Mouse (Mus musculus) G1E (cell line): ENCODE results near the gene Ppp1r9a. TPM values are rescaled to one million over a fixed set of nuclear protein-coding genes. Genes with fewer than 3 reads are reported as not detected.

Experiments used
- ATAC-seq: 2 replicates; pipeline ENCODE4 v1.8.0; 2016; ENCODE audit warnings: mild to moderate bottlenecking; ENCODE audit not compliant: insufficient number of reproducible peaks, poor library complexity, low FRiP score, severe bottlenecking; ENCODE audit errors: extremely low read depth
- DNase-seq: peaks from one replicate; pipeline ENCODE4 v3.0.0; 2012; ENCODE audit warnings: low spot score
- H3K27me3 ChIP-seq: 2 replicates; pipeline ENCODE4 v1.6.1; 2012; ENCODE audit warnings: mild to moderate bottlenecking, low read length, inconsistent platforms; ENCODE audit not compliant: insufficient read depth
- H3K36me3 ChIP-seq: replicated peaks from 2 replicates; pipeline ENCODE3; 2012; ENCODE audit warnings: mild to moderate bottlenecking, inconsistent platforms
- H3K4me1 ChIP-seq: 2 replicates; pipeline ENCODE4 v1.6.1; 2012; ENCODE audit warnings: low read depth, low read length, inconsistent platforms, mixed read lengths; ENCODE audit not compliant: insufficient read depth
- H3K4me3 ChIP-seq: 2 replicates; pipeline ENCODE4 v1.5.1; 2012; ENCODE audit warnings: low read depth, mild to moderate bottlenecking, inconsistent platforms, low read length, moderate library complexity, mixed read lengths
- H3K9me3 ChIP-seq: replicated peaks from 2 replicates; pipeline ENCODE4 v1.6.1; 2012; ENCODE audit warnings: inconsistent platforms
- CTCF ChIP-seq: IDR thresholded peaks from 2 replicates; pipeline ENCODE4 v1.5.1; 2012; ENCODE audit warnings: low read depth, low read length, inconsistent platforms, mixed read lengths
- GATA1 ChIP-seq: IDR thresholded peaks from 2 replicates; pipeline ENCODE4 v1.6.1; 2012; ENCODE audit warnings: borderline replicate concordance, low read length, inconsistent platforms, mixed read lengths
- GATA2 ChIP-seq: IDR thresholded peaks from 2 replicates; pipeline ENCODE4 v1.6.1; 2012; ENCODE audit warnings: low read depth, low read length, inconsistent platforms, borderline replicate concordance
- POLR2AphosphoS5 ChIP-seq: IDR thresholded peaks from 2 replicates; pipeline ENCODE4 v1.6.1; 2012; ENCODE audit warnings: low read depth, low read length, inconsistent platforms; ENCODE audit not compliant: insufficient replicate concordance
- TAL1 ChIP-seq: conservative IDR thresholded peaks from 2 replicates; pipeline ENCODE4 v1.6.1; 2012; ENCODE audit warnings: low read depth, low read length, inconsistent platforms, mixed read lengths
- polyA plus RNA-seq: library from polyadenylated mRNA; stranded (reverse); fragments of >175 nt; gene quantifications from 2 replicates; pipeline ENCODE4 v1.2.3, GENCODE M21; 2012
- total RNA-seq, 2 experiments: library from RNA; stranded (forward) in 1 of 2; stranded (reverse) in 1 of 2; fragments of 200-1000 nt in 1 of 2; fragments of >200 nt in 1 of 2; fragmentation: Nextera tagmentation in 1 of 2; gene quantifications; 2 replicates each; pipeline ENCODE4 v1.2.3; 2014 to 2017

Gene Ppp1r9a
- total and polyA plus RNA-seq, 3 experiments = 0.01 to 0.33 TPM; not detected in 1

- H3K9me3 ChIP-seq = no peaks in the 10 kb centered on the region
- TF ChIP-seq GATA1 = no peak
- TF ChIP-seq POLR2AphosphoS5 = no peak
- no peak for TF ChIP-seq TAL1
- no peak for TF ChIP-seq GATA2
- no peak for TF ChIP-seq CTCF
- no peak overlapping the region for H3K4me3 ChIP-seq
- no peaks in the 10 kb centered on the region for H3K4me1 ChIP-seq
- H3K27me3 ChIP-seq = peaks cover 4% of the 10 kb centered on the region
- no peak for DNase-seq
- H3K36me3 ChIP-seq = no peaks in the 10 kb centered on the region
- no peak for ATAC-seq
Measured at GRCm38 (mm10) chr6:5017945-5018511, 115.3 kb downstream of the Ppp1r9a start.

DNA sequence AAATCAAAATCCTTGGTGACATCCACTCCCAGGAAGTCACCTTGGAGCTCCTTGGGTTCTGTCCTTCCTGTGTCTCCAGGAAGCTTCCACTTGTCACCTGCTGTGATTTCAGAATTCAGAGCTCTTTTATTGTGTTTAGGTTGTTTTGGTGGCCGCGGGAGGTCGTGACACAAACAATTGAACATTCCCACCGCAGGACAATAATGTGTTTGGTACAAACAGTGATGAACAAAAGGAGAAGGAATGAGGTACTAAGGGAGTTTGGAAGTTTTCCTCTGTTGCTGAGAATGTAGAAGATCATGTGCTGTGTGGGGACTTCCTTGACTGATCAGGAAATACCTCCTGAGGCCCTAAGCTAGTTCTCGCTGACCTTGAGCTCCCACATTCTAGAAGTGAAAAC lies 116.5 kb downstream of the Ppp1r9a start:
- DNase-seq (no peak), ATAC-seq (no peak)
- Histone ChIP-seq H3K4me3 (no peak overlapping the region), H3K36me3 (no peaks in the 10 kb centered on the region), H3K27me3 (peaks cover 4% of the 10 kb centered on the region), H3K4me1 (no peaks in the 10 kb centered on the region), H3K9me3 (no peaks in the 10 kb centered on the region)
- no peak for TF ChIP-seq GATA1

DNA sequence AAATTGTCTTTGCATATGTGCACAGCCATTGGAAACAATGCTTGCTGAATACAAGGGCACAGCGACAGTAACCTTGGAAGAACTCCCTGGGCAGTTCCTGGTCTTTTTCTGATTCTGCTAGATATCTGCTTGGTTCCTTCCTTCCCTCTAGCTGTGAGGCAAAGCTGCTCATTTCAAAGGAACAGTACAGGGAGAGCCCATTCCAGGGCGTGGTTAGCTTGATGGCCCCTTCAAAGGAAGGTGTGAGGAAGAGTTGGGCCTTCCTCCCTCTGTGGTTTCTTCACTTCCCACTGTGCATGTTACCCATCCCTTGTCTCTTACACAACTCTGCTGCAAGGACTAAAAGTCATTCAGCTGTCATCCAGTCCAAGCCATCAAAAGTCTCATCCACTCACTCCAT lies 117.3 kb downstream of the Ppp1r9a start:
- no peak for ATAC-seq
- no peak for DNase-seq
- H3K27me3 ChIP-seq = peaks cover 2% of the 10 kb centered on the region; the same call in 1 of the 2 replicates
- no peaks in the 10 kb centered on the region for H3K36me3 ChIP-seq
- H3K4me3 ChIP-seq = no peak overlapping the region
- H3K4me1 ChIP-seq = no peaks in the 10 kb centered on the region
- TF ChIP-seq GATA1 = no peak
- TF ChIP-seq CTCF = no peak
- no peak for TF ChIP-seq POLR2AphosphoS5
- no peak for TF ChIP-seq TAL1
- no peaks in the 10 kb centered on the region for H3K9me3 ChIP-seq

DNA sequence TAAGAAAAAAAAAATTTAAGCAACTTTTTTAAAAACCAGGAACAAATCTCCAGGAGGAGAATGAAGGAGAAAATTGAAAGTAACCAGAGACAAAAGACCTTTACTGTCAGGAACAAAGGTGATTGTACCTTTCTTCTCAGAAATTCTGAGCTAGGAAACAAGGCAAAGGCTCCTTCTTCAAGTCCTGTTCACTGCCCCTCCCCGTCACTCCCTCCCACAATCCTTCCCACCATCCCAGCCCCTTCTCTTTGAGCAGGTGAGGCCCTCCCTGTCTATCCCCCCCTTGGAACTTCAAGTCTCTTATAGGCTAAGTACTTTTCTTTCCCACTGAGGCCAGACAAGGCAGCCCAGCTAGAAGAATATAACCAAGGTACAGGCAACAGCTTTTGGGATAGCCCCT lies 117.8 kb downstream of the Ppp1r9a start:
- Histone ChIP-seq H3K9me3 (no peaks in the 10 kb centered on the region), H3K4me3 (no peak overlapping the region), H3K4me1 (no peaks in the 10 kb centered on the region), H3K36me3 (no peaks in the 10 kb centered on the region), H3K27me3 (peaks cover 2% of the 10 kb centered on the region; the same call in 1 of the 2 replicates)
- no peak for TF ChIP-seq TAL1
- TF ChIP-seq GATA2 = no peak
- DNase-seq (no peak), ATAC-seq (no peak)

GRCm38 (mm10) chr6:5022677-5023076 lies 120.0 kb downstream of the Ppp1r9a start:
- no peaks in the 10 kb centered on the region for H3K4me1 ChIP-seq
- no peak for DNase-seq

GRCm38 (mm10) chr6:5024893-5025292 lies 122.2 kb downstream of the Ppp1r9a start:
- no peaks in the 10 kb centered on the region for H3K4me1 ChIP-seq
- ATAC-seq = no peak
- no peaks in the 10 kb centered on the region for H3K9me3 ChIP-seq
- peaks cover 26% of the 10 kb centered on the region for H3K27me3 ChIP-seq
- H3K4me3 ChIP-seq = no peak overlapping the region
- TF ChIP-seq TAL1 (no peak), GATA1 (no peak), GATA2 (no peak), CTCF (no peak), POLR2AphosphoS5 (no peak)
- no peaks in the 10 kb centered on the region for H3K36me3 ChIP-seq
- DNase-seq = no peak

More at GRCm38 (mm10) chr6:5022677-5023076, 120.0 kb downstream of the Ppp1r9a start:
- Histone ChIP-seq H3K36me3 (no peaks in the 10 kb centered on the region), H3K4me3 (no peak overlapping the region), H3K9me3 (no peaks in the 10 kb centered on the region), H3K27me3 (peaks cover 14% of the 10 kb centered on the region)
- TF ChIP-seq GATA1 = no peak
- no peak for TF ChIP-seq POLR2AphosphoS5
- TF ChIP-seq GATA2 = no peak
- TF ChIP-seq CTCF = no peak
- no peak for TF ChIP-seq TAL1
- ATAC-seq = no peak

DNA sequence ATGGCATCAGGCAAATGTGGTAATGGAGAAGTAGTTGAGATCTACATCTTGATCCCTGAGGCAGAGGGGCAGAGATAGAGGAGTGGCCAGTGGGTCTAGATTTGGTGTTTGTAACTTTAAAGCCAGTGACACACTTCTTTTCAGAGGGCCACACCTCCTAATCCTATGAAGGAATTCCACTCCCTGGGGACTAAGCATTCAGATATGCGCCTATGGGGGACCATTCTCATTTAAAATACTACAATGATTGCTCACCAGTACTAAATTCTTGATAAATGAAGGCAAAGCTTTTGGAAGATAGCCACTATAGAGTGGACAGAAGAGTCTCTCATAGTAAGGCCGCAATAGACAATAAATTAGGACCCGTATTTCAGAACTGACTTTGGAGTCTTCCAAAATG lies 124.1 kb downstream of the Ppp1r9a start:
- Histone ChIP-seq H3K9me3 (no peaks in the 10 kb centered on the region), H3K4me3 (no peak overlapping the region), H3K4me1 (no peaks in the 10 kb centered on the region), H3K27me3 (peaks cover 34% of the 10 kb centered on the region), H3K36me3 (no peaks in the 10 kb centered on the region)
- no peak for DNase-seq
- TF ChIP-seq POLR2AphosphoS5 = no peak
- TF ChIP-seq GATA1 = no peak
- no peak for TF ChIP-seq TAL1
- no peak for TF ChIP-seq GATA2
- no peak for TF ChIP-seq CTCF
- ATAC-seq = no peak
